Mouse (Mus musculus) lung, postnatal 0 days (tissue): ENCODE data around the gene Dmpk.

ENCODE experiments used
- CTCF ChIP-seq: IDR thresholded peaks from 2 replicates; pipeline ENCODE4 v1.5.1; 2016; ENCODE audit warnings: antibody characterized with exemption, mild to moderate bottlenecking
- EP300 ChIP-seq: IDR thresholded peaks from 2 replicates; pipeline ENCODE4 v1.6.1; 2016; ENCODE audit warnings: antibody characterized with exemption, mild to moderate bottlenecking, control low read depth

DNA sequence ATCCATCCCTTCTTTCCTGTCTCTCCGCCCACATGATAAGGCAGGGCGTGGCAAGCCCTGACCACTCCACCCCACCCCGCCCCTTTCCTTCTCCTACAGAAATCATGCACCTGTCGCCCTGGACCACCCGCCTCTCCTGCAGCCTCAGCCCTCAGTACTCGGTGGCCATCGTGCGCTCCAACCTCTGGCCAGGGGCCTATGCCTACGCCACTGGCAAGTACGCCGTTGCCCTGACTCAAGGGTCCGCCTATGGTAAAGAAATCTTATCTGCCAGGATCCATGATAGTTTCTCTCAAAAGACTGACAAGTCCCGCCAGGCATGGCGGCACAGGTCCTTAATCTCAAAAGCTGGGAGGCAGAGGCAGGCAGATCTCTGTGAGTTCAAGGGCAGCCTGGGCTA, 15.7 kb upstream of the Dmpk start:
- no peak for TF ChIP-seq CTCF
- TF ChIP-seq EP300 = no peak
